Mouse (Mus musculus): ENCODE data around the gene Has1.

The Has1 gene

DNA sequence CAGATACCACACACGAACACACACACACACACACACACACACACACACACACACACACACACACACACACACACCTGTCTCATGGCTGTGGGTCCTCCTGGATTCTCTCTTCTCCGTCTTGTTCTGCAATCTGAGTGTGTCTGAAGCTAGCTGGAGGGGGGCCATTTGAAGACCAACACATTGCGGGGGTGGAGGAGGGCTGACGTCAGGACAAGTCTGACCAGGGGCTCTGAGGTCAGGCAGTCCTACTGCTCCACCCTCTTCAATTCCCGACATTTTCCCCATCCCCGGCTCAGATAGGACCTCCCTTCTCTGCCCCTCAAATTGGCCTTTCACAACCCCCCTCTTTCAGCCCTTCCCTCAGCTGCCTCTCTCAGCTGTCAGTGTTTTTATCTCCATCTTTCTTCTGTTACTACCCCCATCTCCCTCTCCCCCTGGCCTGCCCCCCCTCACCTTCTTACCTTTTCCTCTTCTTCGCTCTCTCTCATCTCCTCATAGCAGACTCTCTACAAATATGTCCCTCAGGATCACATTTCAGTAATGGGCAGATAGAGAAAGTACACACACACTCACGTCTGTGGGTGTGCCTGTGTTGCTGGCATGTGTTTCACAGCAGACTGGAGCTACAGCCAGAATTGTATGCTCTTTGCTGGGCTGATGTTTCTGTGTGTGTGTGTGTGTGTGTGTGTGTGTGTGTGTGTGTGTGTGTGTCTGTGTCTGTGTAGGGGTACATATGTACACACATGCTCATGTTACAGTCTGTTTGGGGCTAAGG, at the start of gene Has1:
TSS of gene Has1 (minus strand) at position 142 of the 775 bp plus-strand sequence.
- DNase-seq (ENCODE audit: low read depth, low spot score) = no peak

DNA sequence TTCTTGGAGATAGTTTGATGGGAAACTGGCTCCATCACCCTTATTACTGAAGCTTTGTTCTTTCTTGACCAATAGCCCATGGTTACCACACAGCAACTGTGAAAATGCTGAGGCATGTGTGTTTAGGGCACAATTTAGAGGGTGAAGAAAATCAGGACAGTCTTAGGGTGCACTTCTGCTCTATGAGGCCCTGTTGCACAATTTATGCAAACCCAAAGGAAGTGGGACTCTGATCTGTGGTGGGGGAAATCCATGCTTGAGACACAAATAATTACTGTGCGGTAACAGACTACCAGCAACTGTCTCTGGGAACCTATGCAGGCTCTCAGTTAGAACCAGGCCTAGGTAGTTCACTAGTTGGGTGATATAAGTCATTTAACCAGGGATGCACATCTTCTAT, 45.8 kb upstream of the Has1 start:
- DNase-seq (ENCODE audit: low read depth, low spot score) = peak; percentile 84

DNA sequence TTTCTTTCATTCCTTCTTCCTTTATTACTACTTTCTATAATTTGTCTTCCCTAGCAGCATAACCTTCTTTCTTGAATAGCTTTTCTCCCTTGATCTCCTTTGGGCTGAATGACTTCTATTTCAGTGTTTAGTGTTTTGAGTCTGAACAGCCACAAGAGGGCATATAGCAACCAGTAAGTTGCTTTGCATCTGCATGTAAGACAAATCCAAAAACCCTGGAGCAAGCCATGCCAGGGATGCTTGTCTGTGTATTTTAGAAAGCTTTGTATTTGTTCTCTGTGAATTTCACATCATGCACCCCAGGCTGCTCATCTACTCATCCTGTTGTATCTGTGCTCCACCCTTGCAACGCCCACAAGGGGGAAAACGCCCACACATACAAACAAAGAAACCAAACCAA, 44.3 kb upstream of the Has1 start:
- DNase-seq (ENCODE audit: low read depth, low spot score) = peak; percentile 66

DNA sequence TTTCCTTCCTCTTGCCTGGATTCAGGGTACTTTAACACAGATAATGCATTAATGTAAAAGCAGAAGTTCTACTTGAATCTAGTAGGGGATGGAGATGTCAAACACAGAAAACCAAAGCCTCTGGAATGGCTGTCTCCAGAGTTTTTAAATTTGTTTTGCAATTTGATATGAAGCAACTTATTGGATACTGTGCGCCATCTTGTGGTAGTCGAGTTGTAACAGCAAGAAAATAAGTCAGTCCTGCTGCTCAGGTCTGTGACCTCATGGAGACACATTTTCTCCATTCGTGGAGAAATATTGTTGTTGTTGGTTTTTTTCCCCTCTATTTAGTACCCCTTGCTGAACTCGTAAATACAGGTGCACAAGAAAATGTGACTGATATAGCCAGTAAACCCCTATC, 41.0 kb upstream of the Has1 start:
- peak; percentile 64 for DNase-seq (ENCODE audit: low read depth, low spot score)

DNA sequence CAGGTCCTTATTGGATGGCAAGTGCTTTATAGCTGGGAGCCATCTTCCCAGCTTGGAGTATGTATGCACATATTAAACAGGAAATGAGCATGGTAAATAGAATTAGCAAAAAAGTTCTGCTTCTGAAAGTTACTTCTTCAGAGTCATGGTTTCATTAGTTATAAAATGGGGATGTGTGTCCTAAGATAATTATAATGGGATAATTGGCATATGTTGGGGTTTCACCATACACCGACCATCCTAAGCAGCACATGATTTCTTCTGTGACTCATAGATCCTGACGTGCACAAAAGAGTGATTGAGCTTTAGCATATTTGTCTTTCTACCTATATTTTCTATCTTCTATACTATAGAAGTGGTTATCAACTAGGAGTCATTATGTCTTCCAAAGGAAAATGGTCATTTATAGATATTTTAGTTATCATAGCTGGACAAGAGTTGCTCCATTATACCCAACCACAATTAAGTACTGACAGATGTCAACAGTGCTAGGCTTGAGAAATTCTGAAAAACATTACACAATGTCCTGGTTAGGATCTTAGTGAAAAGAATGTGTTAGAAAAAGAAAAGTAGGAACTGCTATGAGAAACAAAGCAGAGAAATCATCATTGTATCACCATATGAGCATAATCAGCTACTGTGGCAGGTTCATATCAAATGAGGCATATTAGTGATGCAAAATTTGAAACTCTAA, 34.9 kb upstream of the Has1 start:
- no peak for DNase-seq (ENCODE audit: low read depth, low spot score)

- DNase-seq (ENCODE audit: low read depth, low spot score) = no peak
Observed at GRCm38 (mm10) chr17:17887774-17888248, 32.8 kb upstream of the Has1 start, which contains the start of the genes Fpr2 and Fpr3. Gene Fpr2, plus strand, starts transcription at chr17:17887824. Gene Fpr3, plus strand, starts transcription at chr17:17887852.

DNA sequence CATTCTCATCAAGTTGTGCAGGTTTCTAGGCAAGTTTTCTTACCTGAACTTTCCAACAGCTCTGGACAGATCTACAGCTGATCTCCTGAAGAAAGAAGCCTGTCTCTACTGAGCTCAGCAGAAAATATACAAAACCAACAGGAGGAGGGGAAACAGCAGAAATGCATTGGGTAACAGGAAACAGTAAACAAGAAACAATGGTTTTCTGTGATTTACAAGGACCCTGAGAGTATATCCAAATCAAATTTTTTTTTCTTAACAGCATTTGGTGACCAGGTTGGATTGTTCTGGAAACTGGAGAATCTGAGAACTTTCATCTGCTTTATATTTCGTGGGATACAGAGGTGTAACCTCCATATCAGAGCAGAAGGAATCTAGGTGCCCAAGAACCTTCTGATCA, 28.8 kb upstream of the Has1 start, which contains the start of gene Fpr1:
TSS of gene Fpr1 (minus strand) at position 101 of the 400 bp plus-strand sequence.
- no peak for DNase-seq (ENCODE audit: low read depth, low spot score)

DNA sequence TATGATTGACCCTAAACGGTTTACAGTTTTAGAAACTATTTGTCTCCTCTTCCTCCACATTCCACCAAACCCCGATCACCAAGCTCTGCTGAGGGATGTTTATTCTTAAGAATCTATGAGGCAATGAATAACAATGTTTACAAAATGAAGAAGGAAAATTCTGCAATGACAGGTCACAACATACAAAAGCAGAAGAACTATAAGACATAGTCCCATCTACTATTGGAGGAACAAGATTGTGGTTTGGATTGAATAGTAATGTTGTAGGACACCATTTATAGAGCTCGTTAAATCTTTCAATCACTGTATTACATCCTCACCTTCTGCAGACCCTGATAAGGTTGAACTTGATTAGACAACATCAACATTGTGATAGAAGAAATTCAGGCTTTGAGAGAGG, 27.7 kb upstream of the Has1 start:
- no peak for DNase-seq (ENCODE audit: low read depth, low spot score)

DNA sequence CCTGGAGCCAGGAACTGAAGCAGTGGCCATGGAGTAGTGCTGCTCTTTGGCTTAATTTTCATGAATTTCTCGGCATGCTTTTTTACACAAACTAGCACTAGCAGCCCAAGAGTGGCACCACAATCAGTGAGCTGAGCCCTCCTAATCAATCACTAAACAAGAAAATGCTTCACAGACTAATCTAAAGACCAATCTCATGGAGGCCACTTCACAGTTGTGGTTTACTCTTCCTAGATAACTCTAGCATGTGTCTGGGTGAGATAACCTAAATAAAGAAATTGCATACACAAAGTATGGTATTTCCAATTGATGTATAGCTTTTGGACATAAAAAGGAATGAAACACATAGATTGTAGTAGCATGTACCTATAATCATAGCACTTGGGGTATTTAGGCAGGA, 24.3 kb upstream of the Has1 start:
- no peak for DNase-seq (ENCODE audit: low read depth, low spot score)

DNA sequence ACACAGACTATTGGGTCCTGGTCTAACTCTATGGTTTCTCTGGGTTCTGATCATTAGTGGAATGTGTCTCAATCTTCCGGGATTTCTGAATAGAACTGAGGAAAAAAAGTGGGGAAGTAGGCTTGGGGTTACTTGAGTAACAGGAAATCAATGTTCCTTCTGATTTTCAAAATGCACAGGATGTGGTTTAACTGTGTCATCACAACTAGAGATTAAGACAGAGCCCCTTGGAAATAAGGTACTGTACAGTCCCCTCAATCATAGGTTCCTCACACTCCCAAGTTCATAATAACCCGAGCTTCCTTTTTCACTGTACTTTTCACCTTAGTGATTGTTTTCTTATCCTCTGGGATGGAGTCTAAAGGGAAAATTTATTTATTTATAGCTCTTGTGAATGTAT, 16.7 kb upstream of the Has1 start:
- no peak for DNase-seq (ENCODE audit: low read depth, low spot score)

GRCm38 (mm10) chr17:17870892-17871550, 16.0 kb upstream of the Has1 start:
- DNase-seq (ENCODE audit: low read depth, low spot score) = no peak

- DNase-seq (ENCODE audit: low read depth, low spot score) = no peak
Observed at GRCm38 (mm10) chr17:17866801-17867469, 11.9 kb upstream of the Has1 start.

DNA sequence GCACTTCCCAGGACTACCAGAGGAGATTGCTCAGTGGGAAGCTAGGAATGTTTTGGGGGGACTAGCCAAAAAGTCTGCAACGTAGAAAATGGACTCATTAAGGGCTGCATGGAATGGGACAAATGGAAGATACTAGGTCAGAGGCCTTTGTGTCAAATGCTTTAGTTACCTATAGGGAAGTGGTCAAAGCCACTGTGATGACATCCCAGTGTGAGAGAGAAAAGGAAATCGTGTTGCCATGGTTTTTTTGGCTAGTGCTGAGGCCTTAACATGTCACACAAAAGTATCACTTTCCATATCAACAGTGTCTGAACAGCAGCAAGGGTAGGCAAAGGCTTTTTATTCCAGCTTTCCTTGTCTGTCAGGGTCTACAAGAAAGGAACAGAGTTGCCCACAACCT, 10.2 kb upstream of the Has1 start:
- DNase-seq (ENCODE audit: low read depth, low spot score) = no peak

- DNase-seq (ENCODE audit: low read depth, low spot score) = no peak
Observed at GRCm38 (mm10) chr17:17862360-17862759, 7.4 kb upstream of the Has1 start.

DNA sequence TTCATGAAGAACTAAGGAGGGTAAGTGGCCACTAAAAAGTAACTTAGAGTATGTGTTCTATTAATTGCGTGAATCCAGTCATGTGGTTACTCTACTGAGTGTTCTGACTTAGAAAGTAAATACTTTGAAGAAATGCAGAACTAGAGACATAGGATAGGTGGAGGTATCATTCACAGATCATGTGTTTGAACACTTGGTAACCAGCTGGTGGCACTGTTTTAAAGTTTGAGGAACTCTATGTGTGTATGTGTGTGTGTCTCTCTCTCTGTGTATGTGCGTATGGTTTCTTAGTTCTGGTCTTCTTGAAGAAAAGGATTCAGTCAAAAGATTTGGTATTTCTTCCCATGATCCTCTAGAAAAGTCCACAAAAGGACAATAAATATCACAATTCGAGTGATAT, 5.1 kb upstream of the Has1 start:
- peak; percentile 32 for DNase-seq (ENCODE audit: low read depth, low spot score)

- no peak for DNase-seq (ENCODE audit: low read depth, low spot score)
Observed at GRCm38 (mm10) chr17:17857446-17857845, 2.4 kb upstream of the Has1 start.

DNA sequence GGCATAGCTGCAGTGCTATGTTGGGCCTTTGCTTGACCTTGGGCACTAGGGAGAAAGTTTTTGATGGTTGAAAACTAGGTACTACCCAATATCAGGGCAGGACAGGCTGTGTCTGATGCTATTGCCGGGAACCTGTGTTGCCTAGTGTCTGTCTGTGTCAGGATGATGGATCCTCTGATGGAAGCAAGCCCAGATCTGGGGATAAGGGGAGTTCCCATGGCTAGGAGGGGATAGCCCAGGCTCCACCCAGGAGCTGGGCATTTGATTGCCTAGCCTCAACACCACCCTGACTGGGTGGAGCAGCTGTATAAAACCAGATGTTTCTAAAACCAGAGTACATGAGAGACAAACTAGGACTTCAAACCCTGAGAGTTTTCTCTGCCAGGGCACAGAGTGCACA, 1.6 kb upstream of the Has1 start:
- DNase-seq (ENCODE audit: low read depth, low spot score) = no peak

GRCm38 (mm10) chr17:17849906-17850712, 4.9 kb downstream of the Has1 start:
- DNase-seq (ENCODE audit: low read depth, low spot score) = no peak

DNA sequence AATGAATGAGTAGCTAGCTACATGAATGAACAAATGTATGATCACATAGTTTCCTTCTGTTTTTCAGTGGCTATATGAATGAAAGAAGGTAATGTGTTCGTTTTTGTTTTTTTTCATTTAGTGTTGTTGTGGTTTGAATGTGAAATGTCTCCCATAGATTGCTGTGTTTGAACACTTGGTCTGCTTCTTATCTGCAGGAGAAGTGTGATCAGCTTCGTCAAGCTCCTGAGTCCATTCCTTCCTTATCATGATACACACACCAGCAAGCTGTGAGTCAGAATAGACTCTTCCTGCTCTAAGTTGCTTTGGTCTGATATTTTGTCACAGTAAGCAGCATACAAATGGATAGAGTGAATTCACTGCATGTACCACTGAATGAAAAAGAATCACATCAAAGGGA, 6.0 kb downstream of the Has1 start:
- DNase-seq (ENCODE audit: low read depth, low spot score) = no peak

DNA sequence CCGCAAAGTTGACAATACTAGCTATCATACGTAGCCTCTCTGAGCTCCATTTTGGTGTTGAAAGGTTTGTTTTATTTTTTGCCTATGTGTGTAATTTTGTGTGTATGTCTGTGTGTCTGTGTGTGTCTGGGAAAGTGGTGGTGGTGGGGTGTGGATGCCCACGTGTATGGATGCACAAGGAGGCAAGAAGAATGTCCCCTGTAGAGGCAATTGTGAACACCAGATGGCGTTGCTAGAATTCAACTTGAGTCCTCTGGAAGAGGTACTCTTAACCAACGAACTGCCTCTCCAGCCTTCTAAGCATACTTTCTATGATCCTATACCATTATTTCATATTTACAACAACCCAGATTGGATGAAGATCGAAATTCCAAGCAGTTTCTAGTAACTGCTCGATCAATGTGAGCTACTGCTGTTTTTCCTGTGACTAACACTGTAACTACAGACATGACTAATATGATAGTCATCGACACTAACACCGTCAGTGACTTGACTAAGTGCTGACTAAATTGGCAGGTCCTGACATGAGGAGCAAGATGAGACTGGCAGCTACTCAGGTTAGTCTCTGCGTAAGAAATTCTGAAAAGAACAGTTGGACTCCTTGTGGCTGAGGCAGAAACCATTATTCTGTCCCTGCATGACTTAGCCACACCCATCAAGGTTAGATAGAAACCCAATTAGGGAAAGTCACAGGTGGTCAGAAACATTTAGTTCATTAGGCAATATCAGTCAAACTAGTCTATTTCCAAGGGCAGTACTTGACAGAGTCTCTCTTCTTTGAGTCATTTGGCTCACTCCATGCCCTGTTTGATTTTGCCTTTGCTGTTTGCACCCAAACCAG, 9.6 kb downstream of the Has1 start:
- peak; percentile 20 for DNase-seq (ENCODE audit: low read depth, low spot score)
